Mouse (Mus musculus) brain, embryonic 14.5 days (tissue): ENCODE results near the gene Nabp2.

Experiments
- CTCF ChIP-seq: fragments of 200-500 bp; IDR thresholded peaks from 2 replicates; pipeline ENCODE4 v1.5.1; 2012; ENCODE audit warnings: inconsistent platforms, mild to moderate bottlenecking, moderate library complexity, borderline replicate concordance; ENCODE audit not compliant: insufficient read depth, insufficient read length; ENCODE audit errors: extremely low read depth
- POLR2A ChIP-seq: fragments of 200-500 bp; IDR thresholded peaks from 2 replicates; pipeline ENCODE4 v1.6.1; 2012; ENCODE audit warnings: mild to moderate bottlenecking, inconsistent platforms, borderline replicate concordance; ENCODE audit not compliant: poor library complexity, insufficient read depth, insufficient read length, severe bottlenecking; ENCODE audit errors: extremely low read depth

DNA sequence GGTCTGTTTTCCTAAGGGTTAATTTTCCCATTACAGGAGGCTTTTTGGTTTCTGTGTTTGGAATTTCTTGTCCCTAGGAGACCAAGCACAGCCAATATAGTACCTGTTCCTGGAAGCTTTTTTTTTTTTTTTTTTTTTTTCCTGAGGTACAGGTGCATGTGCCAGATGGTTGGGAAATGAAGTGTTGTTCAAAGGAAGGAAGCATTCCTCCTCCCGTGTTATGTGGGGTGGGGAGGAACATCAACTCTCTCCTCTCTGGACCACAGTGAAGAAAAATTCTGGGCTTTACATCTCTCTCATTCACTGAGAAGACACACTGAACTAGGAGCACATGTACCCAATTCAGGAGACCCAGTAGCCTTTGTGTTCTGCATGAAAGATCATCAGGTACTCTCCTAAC lies 1.8 kb upstream of the Nabp2 start:
- TF ChIP-seq CTCF (no peak), POLR2A (no peak)
